Mouse (Mus musculus): ENCODE results near the gene Pnkp.

The Pnkp gene

DNA sequence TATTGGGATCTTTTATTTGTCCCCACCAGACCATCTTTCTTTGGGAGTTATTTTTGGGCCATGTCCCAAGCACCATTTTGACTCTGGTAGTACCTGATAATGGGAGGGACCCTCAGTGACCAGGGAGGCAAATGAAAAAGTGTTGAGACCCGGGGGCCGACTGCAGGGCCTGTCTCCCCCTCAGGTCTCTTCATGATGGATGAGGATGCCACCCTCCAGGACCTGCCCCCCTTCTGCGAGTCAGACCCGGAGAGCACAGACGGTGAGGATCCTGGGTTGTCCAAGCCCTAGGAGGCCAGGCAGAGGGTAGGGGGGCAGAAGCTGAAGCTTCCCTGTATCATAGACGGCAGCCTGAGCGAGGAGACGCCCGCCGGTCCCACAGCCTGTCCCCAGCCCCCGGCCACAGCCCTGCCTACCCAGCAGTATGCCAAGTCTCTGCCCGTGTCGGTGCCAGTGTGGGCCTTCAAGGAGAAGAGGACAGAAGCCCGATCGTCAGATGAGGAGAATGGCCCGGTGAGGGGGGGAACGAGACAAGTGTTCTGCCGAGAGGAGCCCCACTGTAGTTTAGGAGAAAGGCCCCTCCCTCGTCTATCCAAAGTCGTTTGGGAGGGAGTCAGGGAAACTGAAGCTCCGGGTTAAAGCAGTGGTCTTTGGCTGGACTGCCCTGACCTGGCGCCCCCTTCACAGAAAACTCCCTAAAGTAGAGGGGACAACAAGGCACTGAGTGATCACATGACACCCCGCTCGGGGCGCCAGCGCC, 3.2 kb upstream of the Pnkp start:
- peak; percentile 70 for DNase-seq

DNA sequence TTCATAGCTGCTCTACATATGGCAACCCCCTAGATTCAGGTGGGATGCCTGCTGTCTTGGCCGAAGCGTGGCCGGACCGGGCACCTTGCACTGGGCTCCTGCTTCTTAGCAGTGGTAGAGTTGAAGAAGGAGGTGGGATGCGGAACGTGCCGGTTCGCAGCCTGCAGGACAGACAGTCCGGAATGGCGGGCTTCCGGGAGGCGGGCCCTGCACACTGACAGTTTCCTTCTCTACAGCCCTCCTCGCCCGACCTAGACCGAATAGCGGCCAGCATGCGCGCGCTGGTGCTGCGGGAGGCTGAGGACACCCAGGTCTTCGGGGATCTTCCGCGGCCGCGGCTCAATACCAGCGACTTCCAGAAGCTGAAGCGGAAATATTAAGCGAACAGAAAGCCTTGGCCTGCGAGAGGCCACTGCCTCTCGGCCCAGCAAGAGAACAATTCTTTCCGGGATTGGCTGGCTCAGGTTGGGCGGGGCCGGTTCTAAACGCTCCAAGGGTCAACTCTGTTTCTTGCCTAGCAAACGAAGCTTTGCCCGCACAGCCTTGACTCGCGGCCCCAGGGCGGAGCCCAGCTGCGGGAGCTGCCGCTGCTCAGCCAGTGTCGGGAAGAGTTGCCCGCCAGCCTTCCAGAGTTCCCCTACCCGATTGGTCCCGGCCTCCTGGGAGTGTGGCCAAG, 2.4 kb upstream of the Pnkp start:
- DNase-seq, result peak; percentile 82

DNA sequence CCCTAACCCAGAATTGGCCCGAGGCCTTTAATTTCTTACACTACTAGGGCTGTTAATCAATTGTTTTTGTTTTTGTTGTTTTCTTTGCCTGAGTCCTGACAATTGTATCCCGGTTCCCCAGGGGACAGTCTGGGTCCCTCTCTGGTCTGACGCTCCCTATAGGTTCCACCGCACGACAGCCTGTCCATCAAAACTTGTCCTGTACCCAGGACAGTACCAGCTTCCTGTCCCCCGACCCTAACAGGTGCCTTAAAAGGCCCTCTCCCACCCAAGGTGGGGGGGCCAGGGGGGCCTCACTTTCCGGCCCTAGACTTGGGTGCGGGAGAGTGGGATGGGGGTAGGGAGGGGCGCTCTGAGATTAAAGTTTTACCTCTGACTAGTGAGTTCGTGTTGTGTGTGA, 1.9 kb upstream of the Pnkp start:
- peak; percentile 82 for DNase-seq

DNA sequence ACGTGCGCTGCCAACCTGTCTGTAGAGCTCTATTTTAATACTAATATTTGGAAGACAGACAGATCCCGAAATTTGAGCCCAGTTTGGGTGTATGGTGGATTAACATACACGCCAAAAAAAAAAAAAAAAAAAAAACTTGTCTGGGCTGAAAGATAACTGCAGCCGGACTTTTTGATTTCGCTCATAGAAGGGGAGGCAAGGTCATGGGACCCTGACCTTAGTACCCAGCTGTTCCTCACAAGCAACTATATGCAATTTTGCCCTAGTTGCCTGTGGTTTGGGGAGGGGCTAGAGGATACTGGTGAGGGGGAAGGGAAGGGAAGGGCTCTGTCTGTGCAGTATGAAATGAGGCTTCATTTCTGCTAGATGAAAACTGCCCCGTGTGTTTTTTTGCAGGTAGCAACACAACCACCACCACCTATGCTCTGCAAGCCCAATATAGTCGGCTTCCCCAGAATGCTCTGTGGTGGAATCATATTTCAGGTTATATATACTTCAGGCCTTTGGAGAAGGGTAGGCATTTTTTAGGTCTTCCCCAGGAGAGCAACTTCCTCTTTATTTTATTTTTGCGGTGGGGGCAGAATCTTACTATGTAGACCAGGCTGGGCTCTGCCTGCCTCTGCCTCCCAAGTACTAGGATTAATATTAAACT, 548 bp upstream of the Pnkp start:
- DNase-seq, result no peak

DNA sequence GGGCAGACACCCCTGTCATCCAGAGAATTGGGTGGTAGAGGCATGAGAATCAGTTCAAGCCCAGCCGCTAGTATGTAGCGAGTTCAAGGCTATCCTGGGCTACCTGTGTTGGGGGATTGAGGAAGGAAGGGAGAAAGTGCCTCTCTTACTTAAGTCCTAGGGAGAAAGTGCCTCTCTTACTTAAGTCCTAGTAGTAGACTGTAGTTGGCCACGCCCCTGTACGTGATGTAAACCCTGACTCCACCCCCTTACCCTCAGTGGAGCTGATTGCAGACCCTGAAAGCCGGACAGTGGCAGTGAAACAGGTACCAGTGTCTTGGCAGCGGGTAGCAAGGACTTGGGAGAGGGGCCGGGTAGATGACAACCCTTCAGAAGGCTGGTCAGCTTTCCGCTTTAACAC, 966 bp downstream of the Pnkp start:
- peak; percentile 76 for DNase-seq

DNA sequence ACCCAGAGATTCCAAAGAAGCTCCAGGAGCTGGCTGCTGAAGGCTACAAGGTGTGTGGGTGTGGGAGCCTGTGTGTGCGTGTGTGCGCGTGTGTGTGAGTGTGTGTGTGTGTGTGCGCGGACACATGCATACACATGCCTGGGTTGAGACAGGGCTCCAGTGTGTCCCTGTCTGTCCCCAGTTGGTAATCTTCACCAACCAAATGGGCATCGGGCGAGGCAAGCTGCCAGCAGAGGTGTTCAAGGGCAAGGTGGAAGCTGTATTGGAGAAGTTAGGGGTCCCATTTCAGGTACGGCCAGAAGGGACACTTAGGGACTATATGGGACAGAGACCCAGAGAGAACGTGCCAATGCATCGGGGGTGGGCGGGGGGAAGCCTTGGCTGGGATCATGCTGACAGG, 3.0 kb downstream of the Pnkp start:
- DNase-seq, result no peak

DNA sequence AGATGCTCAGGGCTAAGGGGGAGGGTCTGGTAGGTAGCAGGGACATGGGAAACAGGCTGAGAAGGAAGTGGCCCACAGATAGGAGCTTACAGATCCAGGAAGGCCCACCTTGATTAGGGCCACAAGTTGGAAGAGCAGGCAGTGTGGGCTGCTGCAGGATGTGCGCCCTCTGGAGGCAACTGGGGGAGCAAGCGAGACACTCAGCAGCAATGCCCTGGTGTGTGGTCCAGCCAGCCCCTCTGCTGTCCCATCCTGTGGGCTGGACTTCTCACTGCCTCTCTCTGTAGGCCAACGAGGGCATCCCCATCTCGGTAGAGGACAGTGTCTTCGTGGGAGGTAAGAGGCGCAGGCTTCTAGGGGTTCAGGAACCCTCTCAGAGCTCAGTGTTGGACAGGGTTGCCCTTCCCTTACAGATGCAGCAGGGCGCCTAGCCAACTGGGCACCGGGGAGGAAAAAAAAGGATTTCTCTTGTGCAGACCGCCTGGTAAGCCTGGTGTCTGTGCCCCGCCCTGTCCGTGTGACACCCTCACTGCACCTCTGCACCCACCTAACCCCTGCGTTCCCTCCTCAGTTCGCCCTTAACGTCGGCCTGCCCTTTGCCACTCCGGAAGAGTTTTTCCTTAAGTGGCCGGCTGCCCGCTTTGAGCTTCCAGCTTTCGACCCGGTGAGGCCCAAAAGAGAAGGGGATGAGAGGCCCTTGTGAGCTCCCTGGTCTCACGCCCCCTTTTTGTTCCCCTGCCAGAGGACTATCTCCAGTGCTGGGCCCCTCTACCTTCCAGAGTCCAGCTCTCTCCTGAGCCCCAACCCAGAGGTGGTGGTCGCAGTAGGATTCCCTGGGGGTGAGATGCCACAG, 3.9 kb downstream of the Pnkp start:
- no peak for DNase-seq

DNA sequence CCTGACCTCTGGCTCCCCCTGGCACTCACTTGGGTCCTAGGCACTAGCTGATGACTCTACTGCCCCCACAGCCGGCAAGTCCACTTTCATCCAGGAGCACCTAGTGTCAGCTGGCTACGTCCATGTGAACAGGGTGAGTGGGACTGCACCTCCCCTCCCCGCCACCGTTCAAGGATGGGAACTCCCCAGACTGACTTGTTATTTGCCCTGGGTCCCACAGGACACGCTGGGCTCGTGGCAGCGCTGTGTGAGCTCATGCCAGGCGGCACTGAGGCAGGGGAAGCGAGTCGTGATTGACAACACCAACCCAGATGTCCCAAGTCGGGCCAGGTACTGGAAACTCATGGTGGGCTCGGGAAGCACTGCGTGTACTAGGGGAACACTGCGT, 4.5 kb downstream of the Pnkp start:
- no peak for DNase-seq

DNA sequence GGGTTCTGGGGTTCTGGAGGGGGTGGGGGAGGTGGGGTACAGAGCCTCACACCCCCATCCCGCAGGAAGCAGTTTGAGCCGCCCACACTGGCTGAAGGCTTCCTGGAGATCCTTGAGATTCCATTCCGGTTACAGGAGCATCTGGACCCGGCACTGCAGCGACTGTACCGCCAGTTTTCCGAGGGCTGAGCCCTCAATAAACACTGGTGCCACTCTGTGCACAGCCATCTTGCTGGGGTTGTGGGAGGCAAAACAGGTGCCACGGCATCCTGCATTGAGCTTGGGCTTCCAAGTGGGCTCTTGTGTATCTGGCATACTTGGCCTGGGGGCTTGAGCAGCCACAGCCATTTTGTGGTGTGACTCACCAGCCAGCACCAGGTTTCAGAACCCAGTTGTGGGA, 5.5 kb downstream of the Pnkp start:
- DNase-seq, result no peak

DNA sequence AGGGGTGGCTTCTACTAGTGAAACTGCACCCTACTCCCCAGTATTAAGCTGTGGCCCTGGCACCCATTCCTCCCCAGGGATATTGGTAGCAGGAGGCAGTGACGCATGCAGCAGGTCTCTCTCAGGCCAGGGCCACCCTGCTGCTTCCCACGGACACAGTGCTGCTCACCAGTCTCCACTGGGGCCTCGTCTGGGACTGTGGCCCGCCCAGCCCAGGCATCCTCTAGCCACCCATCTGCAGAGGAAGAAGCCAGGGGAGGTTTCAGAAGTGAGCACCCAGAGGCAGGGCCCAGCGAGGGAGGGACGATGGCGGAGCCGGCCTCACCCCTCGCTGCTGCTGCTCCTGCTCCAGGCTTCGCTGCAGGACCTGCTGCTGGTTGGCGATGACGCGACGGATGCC, 6.3 kb downstream of the Pnkp start:
- DNase-seq, result no peak

DNA sequence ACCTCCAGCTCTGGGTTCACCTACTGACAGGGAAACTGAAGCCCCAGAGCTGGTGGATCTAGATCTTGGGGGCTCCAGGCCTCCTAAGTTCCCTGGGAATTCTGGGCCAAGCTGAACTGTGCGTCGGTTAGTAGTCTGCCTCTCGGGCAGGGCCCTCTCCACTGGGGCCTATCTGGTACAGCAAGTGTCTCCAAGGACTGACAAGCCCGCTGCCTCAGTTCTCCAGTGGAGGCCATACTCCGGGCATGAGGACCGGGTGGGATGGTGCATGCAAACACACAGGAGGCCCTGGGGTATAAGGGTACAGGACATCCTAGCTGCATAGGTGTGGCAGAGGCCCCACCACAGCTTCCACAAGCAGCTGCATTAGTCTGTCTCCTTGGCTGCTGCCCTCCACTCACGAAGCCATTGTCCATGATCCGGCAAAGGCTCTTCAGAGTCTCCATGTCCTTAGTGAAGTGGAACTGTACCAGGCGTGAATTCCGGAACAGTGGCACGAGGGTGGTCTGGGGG, 7.1 kb downstream of the Pnkp start:
- DNase-seq, result no peak

DNA sequence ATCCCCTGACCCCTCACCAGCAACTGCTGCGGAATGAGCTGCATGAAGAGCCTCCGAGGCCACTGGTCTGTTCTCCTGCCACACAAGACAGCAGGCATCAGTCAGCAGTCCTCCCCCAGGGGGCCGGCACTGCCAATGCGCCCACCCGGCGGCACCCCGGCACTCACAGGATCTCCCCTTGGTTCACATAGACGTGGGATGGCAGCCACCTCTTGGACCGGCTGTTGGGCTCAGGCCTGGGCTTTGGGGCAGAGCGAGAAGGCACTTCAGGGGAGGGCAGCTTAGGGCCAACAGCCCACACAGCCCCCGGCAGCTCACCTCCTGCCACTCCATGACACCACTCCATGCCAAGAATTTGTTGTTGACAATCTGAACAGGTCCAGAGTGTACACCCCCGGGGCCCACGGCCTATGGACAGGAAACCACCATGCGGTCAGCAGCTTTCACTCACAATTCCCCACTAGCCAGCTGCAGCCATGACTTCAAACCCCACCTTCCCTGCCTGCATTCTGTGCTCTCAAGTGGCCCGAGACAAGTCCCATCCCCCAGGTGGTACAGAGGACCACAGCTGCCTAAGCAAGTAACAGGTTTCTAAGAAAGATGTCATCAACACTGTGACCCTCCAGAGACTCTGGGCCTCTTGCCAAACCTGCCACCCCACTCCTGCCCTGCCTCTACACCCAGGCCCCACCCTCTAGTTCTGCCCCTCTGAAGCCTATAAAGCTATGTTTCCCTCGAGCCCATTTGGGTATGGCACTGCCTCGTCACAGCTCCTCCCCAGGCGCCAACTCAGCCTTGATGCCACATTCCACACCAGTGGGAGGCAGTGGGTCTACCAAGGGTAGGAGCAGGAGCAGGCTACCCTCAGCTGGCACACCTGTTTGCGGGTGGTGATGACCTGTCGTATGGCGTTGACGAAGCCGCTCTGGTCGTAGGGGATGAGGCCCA, 7.9 kb downstream of the Pnkp start:
- DNase-seq, result peak; percentile 59

DNA sequence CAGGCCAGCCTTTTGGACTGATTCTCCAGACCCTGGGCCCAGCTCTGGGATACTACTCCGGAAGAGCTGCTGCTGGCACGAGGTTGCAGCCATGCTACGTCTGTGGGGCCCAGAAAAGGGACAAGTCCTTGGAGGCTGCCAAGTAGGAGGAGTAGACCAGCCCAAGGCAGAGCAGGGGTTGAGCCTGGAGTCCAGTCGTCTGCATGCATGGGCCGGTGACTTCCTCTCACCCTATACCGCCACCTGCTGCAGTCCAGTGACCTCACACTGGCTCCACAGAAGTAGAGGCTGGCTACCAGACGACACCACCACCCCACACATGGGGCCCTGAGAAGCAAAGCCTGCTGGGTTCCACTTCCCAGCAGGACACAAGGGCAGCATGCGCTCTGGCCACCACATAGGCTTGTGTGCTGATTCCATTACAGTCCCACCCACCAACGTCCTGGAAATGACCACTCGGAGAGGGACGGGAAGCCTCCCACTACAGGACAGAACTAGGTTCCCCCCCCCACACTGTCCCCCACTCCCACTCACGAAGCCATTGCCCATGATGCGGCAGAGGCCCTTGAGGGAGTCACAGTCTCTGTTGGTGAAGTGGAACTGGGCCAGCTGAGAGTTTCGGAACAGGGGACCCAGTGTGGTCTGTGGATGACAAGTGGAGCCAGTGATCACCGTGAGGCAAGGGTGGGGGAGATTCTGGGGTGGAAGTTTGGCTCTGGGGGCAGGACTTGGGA, 9.5 kb downstream of the Pnkp start:
- DNase-seq, result peak; percentile 63

DNA sequence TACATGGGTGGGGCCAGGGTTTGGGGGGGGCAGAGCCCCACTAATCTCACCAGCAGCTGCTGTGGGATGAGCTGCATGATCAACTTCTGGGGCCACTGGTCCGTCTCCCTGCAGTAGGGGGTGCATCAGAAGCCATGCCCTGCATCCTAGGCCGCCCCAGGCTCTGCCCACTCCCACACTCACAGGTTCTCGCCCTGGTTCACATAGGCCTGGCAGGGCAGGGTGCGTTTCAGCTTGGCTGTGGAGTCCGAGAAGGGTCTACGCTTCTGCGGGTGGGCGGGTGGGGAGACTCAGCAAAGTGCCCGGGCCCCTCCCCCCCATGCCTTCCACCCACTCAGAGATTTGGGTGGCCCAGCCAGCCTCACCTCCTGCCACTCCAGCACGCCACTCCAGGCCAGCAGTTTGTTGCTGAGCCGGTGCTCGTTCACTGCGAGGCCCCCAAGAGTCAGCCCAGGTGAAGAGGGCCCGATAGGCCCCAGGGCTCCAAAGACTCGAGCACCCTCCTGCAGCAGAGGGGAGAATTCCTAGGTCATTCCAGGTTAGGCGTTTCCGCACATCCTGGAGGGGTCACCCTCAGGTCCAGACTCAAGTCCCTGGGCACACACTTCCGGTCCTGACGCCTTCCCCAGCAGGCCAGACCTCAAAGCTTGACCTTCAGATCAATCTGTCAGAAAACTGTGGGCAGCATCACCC, 10.2 kb downstream of the Pnkp start:
- DNase-seq, result peak; percentile 58

DNA sequence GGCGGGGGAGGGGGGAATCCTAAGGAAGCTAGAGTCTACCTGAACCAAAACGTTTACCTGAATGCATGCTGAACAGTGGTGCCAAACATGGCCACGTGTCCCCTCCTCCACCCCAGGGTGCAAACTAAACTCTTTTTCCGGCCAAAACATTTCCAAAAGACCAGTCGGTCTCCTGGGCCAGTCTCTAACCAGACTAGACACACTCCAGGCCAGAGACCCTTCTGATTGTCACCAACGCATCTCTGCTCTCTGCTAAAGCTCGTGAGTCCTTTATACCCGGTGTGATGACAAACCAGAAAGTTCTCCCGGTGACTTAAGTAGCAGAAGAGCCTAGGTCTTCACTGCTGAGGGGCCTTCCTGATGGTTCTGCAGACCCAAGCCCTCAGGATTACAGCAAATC, 10.9 kb downstream of the Pnkp start:
- peak; percentile 57 for DNase-seq

DNA sequence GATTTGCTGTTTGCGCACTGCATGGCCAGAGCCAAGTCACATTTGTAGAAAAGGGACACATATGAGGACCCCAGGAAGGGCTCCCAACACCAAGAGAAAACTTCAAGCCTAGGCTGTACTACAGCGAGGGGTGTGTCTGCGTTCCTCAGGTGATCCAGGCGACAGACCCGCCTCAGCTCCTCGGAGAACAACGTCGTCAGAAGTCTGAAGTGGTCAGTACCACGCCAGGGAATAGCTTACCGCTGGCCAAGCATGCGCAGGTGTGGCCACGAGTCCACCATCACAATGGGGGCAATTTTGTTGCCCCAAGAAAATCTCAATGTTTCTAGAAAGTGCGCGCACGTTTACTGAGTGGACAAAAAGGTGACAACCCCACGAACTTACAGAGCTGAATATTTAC, 11.5 kb downstream of the Pnkp start:
- no peak for DNase-seq

DNA sequence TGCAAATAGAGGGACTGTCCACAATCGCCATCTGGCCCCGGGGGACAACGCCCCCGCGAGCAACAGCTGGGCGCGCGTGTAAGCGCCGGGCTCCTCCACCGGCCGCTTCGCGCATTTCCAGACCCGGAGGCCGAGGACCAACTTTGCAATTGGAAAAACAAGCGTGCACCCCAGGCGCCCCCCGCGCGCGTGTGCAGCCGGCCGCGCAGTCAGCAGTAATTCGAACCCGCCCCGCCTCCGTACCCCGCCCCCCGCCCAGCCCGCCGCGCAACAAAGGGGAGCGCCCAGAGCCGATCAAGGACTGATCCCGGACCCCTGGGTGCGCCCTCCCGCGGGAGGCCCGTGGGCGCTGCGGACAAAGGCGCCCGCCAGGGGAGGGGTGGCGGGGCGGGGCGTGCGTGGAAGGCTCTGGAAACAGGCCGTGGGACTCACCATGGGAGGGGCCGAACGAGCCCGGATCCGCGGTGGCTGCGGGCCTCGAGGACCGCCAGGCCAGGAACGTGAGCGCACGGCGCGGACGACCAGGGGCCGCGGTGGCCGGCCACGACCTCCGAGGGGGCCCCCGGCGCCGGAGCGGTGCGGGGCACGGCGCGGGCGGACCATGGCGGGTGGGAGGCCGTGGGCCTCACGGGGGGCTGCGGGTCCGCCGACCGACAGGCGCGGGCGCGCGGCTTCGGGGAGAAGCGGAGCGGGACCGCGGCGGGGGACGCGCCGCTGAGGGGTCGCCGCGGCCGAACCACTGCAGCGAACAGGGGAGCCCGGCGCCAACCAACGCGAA, 12.2 kb downstream of the Pnkp start:
- peak; percentile 76 for DNase-seq

DNA sequence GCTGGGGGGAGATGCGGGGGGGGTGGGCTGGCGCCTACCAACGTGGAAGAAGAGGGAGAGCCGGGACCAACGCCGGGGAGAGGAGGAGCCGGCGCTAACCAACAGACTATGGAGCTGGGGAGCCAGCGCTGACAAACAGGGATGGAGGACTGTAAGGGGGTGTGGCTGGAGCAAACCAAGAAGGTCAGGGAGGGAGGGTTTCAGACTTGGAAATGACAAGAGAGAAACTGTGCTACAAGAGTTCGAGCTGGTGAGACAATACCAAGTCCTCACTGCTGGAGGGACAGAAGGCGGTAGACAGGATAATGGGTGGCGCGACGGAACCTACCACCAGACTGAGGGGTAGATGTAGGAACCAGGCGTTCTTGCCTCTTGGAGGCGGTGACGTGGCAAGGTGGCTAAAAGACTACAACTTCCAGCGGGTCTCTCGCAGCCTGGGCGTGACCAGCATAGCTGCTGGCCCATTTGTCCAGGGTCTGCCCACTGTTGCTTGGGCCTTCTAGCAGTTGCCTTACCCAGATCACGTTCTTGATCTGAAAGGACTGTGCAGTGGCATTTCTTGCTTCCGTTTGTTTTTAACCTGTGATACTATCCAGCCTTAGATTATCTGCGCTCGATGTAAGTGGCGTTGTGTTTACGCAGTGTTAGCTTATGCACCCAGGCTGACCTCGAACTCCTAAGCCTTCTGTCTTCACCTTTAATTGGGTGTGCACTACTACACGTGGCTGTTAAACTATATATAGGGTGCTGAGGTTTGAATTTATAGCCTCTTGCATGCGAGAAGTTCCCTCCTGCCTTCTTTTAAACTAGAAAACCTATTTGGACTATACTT, 13.0 kb downstream of the Pnkp start, which contains the start of gene Ptov1:
TSS of gene Ptov1 (minus strand) at position 92 of the 832 bp plus-strand sequence.
- peak; percentile 98 for DNase-seq

DNA sequence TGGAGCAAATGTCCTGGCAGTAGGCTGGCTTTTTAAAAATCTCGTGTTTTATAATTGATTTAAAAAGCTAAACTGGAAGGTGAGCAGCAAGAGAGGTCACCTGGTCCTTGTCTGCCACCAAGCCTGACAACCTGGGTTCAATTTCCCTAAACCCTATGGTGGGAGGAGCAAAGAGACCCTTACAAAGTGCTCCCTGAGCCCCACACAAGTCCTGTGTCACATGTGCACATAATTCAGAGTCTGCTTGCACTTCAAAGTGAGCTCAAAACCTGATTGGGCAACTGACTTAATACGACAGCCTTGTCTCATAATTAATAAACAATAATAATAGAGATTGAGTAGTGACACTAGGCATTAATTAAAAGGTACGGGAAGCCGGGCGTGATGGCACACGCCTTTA, 13.7 kb downstream of the Pnkp start:
- DNase-seq, result peak; percentile 70
